In genomic region chr2:117770115-117770485, GRCm38 (mm10) we compare ENCODE assay signal across 25 mouse cellular contexts.
DNase-seq lines count a peak whose midpoint lies in the region; ATAC-seq and TF ChIP-seq lines count a peak whose summit lies in the region.
"Had no signal": no experiment of that assay in that cellular context is flagged by ENCODE, and none has a peak within 500 bp of the region (broad histone marks: within the 10 kb centered on the region; RNA-seq: fewer than 3 reads in every experiment).

No protein-coding gene starts in this region.

- H3K27me3 ChIP-seq in hindbrain, embryonic 16.5 days (replicated peaks; ENCODE audit: control insufficient read depth, insufficient read depth, low read length): no peaks in the 10 kb centered on the region
- H3K27me3 ChIP-seq in hindbrain, embryonic 12.5 days: no peaks in the 10 kb centered on the region
- no peaks in the 10 kb centered on the region for H3K27me3 ChIP-seq in kidney, postnatal 0 days (ENCODE audit: insufficient read depth, low read length)
- H3K27me3 ChIP-seq in midbrain, embryonic 15.5 days (replicated peaks): no peaks in the 10 kb centered on the region
- no peaks in the 10 kb centered on the region for H3K27me3 ChIP-seq in midbrain, embryonic 13.5 days
- H3K27me3 ChIP-seq in stomach, embryonic 15.5 days (replicated peaks): no peaks in the 10 kb centered on the region
- H3K27me3 ChIP-seq: embryonic facial prominence, embryonic 13.5 days; forebrain, embryonic 13.5 days; heart, embryonic 15.5 days had no signal

- H3K36me3 ChIP-seq in hindbrain, embryonic 16.5 days (ENCODE audit: control insufficient read depth, insufficient read depth, low read length): no peaks in the 10 kb centered on the region
- H3K36me3 ChIP-seq in hindbrain, embryonic 12.5 days: no peaks in the 10 kb centered on the region
- H3K36me3 ChIP-seq in kidney, postnatal 0 days (ENCODE audit: insufficient read depth, low read length): no peaks in the 10 kb centered on the region
- H3K36me3 ChIP-seq in midbrain, embryonic 15.5 days (replicated peaks): no peaks in the 10 kb centered on the region
- no peaks in the 10 kb centered on the region for H3K36me3 ChIP-seq in midbrain, embryonic 13.5 days
- H3K36me3 ChIP-seq in stomach, embryonic 15.5 days: no peaks in the 10 kb centered on the region
- H3K36me3 ChIP-seq: embryonic facial prominence, embryonic 13.5 days; heart, embryonic 15.5 days had no signal

- 86% methylated on average over 3 of the region's 3 CpGs for WGBS in hindbrain, embryonic 16.5 days
- WGBS in hindbrain, embryonic 12.5 days: 89% methylated on average over 3 of the region's 3 CpGs
- 63% methylated on average over 3 of the region's 3 CpGs for WGBS in kidney, postnatal 0 days
- WGBS in midbrain, embryonic 15.5 days: 81% methylated on average over 3 of the region's 3 CpGs
- 81% methylated on average over 3 of the region's 3 CpGs for WGBS in midbrain, embryonic 13.5 days
- 55% methylated on average over 3 of the region's 3 CpGs for WGBS in stomach, embryonic 15.5 days

- no peaks in the 10 kb centered on the region for H3K9me3 ChIP-seq in hindbrain, embryonic 16.5 days (ENCODE audit: control insufficient read depth, low read length)
- no peaks in the 10 kb centered on the region for H3K9me3 ChIP-seq in hindbrain, embryonic 12.5 days (replicated peaks)
- H3K9me3 ChIP-seq in kidney, postnatal 0 days (replicated peaks; ENCODE audit: low read length): no peaks in the 10 kb centered on the region
- no peaks in the 10 kb centered on the region for H3K9me3 ChIP-seq in midbrain, embryonic 15.5 days
- H3K9me3 ChIP-seq in midbrain, embryonic 13.5 days: no peaks in the 10 kb centered on the region
- no peaks in the 10 kb centered on the region for H3K9me3 ChIP-seq in stomach, embryonic 15.5 days
- H3K9me3 ChIP-seq: embryonic facial prominence, embryonic 13.5 days; forebrain, embryonic 13.5 days; heart, embryonic 15.5 days had no signal

- no peak overlapping the region for H3K4me2 ChIP-seq in hindbrain, embryonic 16.5 days (ENCODE audit: low read length)
- H3K4me2 ChIP-seq in hindbrain, embryonic 12.5 days (replicated peaks): no peak overlapping the region
- H3K4me2 ChIP-seq in kidney, postnatal 0 days (ENCODE audit: low read length): no peak overlapping the region
- H3K4me2 ChIP-seq in midbrain, embryonic 15.5 days: no peak overlapping the region
- H3K4me2 ChIP-seq in midbrain, embryonic 13.5 days (replicated peaks): no peak overlapping the region
- no peak overlapping the region for H3K4me2 ChIP-seq in stomach, embryonic 15.5 days
- H3K4me2 ChIP-seq: embryonic facial prominence, embryonic 13.5 days; forebrain, embryonic 13.5 days; heart, embryonic 15.5 days; liver, embryonic 11.5 days had no signal

- H3K4me1 ChIP-seq in hindbrain, embryonic 16.5 days (ENCODE audit: control insufficient read depth, insufficient read depth, low read depth, low read length): no peaks in the 10 kb centered on the region
- no peaks in the 10 kb centered on the region for H3K4me1 ChIP-seq in hindbrain, embryonic 12.5 days
- H3K4me1 ChIP-seq in kidney, postnatal 0 days (replicated peaks; ENCODE audit: insufficient read depth, low read length): no peaks in the 10 kb centered on the region
- no peaks in the 10 kb centered on the region for H3K4me1 ChIP-seq in midbrain, embryonic 15.5 days
- no peaks in the 10 kb centered on the region for H3K4me1 ChIP-seq in midbrain, embryonic 13.5 days (replicated peaks)
- H3K4me1 ChIP-seq in stomach, embryonic 15.5 days: no peaks in the 10 kb centered on the region
- H3K4me1 ChIP-seq: forebrain, embryonic 13.5 days; heart, embryonic 15.5 days had no signal

- DNase-seq in kidney, postnatal 0 days (ENCODE audit: low spot score): no peak
- no peak for DNase-seq in kidney, adult 9 months
- DNase-seq: adrenal gland, postnatal 14 days; cerebellum, adult 8-10 months; cerebellum, postnatal 36 days; embryo, embryonic 11 days; gastrocnemius, adult 2 months; heart, postnatal 36 days; kidney, adult 8-10 months; liver, postnatal 0 days; right cerebral cortex, adult 18-20 months; right cerebral cortex, postnatal 4 days had no signal

- ATAC-seq in hindbrain, embryonic 16.5 days: peak; percentile 42; the same call in 1 of the 2 replicates
- ATAC-seq in hindbrain, embryonic 12.5 days (ENCODE audit: low FRiP score): no peak
- ATAC-seq in kidney, postnatal 0 days (replicated peaks; ENCODE audit: low FRiP score, low read depth): no peak
- peak; percentile 27; the same call in 1 of the 2 replicates for ATAC-seq in midbrain, embryonic 15.5 days (replicated peaks)
- no peak for ATAC-seq in midbrain, embryonic 13.5 days
- ATAC-seq in stomach, embryonic 15.5 days (ENCODE audit: insufficient read depth, low FRiP score, low read depth): no peak
- ATAC-seq: CD4-positive, CD25-positive, alpha-beta regulatory T cell, adult 4 months; forebrain, embryonic 13.5 days; liver, postnatal 0 days had no signal

- no peak overlapping the region for H3K9ac ChIP-seq in hindbrain, embryonic 16.5 days (ENCODE audit: low read depth, low read length)
- H3K9ac ChIP-seq in hindbrain, embryonic 12.5 days: no peak overlapping the region
- H3K9ac ChIP-seq in kidney, postnatal 0 days (ENCODE audit: low read depth, low read length): no peak overlapping the region
- H3K9ac ChIP-seq in midbrain, embryonic 15.5 days: no peak overlapping the region
- H3K9ac ChIP-seq in midbrain, embryonic 13.5 days (replicated peaks): no peak overlapping the region
- no peak overlapping the region for H3K9ac ChIP-seq in stomach, embryonic 15.5 days
- H3K9ac ChIP-seq: embryonic facial prominence, embryonic 13.5 days; forebrain, embryonic 13.5 days; heart, embryonic 15.5 days; liver, postnatal 0 days had no signal

- H3K27ac ChIP-seq in hindbrain, embryonic 16.5 days (ENCODE audit: low read depth, low read length): no peak overlapping the region
- no peak overlapping the region for H3K27ac ChIP-seq in hindbrain, embryonic 12.5 days
- H3K27ac ChIP-seq in kidney, postnatal 0 days: 0 out of 2 replicates have a peak overlapping the region, but pooled peaks have one; percentile 26
- H3K27ac ChIP-seq in midbrain, embryonic 15.5 days: no peak overlapping the region
- H3K27ac ChIP-seq in midbrain, embryonic 13.5 days: no peak overlapping the region
- peak overlapping the region; percentile 51; the same call in 1 of the 2 replicates for H3K27ac ChIP-seq in stomach, embryonic 15.5 days
- H3K27ac ChIP-seq: embryonic facial prominence, embryonic 13.5 days; forebrain, embryonic 13.5 days; gastrocnemius, adult 2 months; heart, embryonic 15.5 days; macrophage had no signal

- H3K4me3 ChIP-seq in hindbrain, embryonic 16.5 days (ENCODE audit: low read length): no peak overlapping the region
- no peak overlapping the region for H3K4me3 ChIP-seq in hindbrain, embryonic 12.5 days
- no peak overlapping the region for H3K4me3 ChIP-seq in kidney, postnatal 0 days (replicated peaks; ENCODE audit: low read depth, low read length)
- H3K4me3 ChIP-seq in midbrain, embryonic 15.5 days: no peak overlapping the region
- H3K4me3 ChIP-seq in midbrain, embryonic 13.5 days (replicated peaks): no peak overlapping the region
- H3K4me3 ChIP-seq in stomach, embryonic 15.5 days (replicated peaks): no peak overlapping the region
- H3K4me3 ChIP-seq: embryonic facial prominence, embryonic 13.5 days; erythroblast, embryonic 14.5 days; forebrain, embryonic 13.5 days; gastrocnemius, adult 2 months; heart, embryonic 15.5 days; myocyte had no signal

- no peak for TF ChIP-seq CTCF in kidney, postnatal 0 days (IDR thresholded peaks at IDR 0.05; ENCODE audit: low read depth)

Comparison
In these comparisons a context has a peak if more than half of its experiments do, and no peak if none do; other contexts are left out.
1. ATAC-seq: peak in hindbrain, embryonic 16.5 days (single experiment) and midbrain, embryonic 15.5 days (single experiment); none in hindbrain, embryonic 12.5 days (single experiment), kidney, postnatal 0 days (single experiment), midbrain, embryonic 13.5 days (single experiment) and stomach, embryonic 15.5 days (single experiment).
2. H3K27ac ChIP-seq: peak in kidney, postnatal 0 days (single experiment) and stomach, embryonic 15.5 days (single experiment); none in hindbrain, embryonic 16.5 days (single experiment), hindbrain, embryonic 12.5 days (single experiment), midbrain, embryonic 15.5 days (single experiment) and midbrain, embryonic 13.5 days (single experiment).